Mouse (Mus musculus) forebrain, embryonic 13.5 days (tissue): ENCODE measurements around the gene Mgat1. TPM values are rescaled to one million over a fixed set of nuclear protein-coding genes. Genes with fewer than 3 reads are reported as not detected.
A peak's percentile ranks its signal among the peaks of the same experiment; 100 is the strongest.

Experiments
- ATAC-seq: fragments of 200-750 bp; cut with Nextera tagmentation; 2 replicates; pipeline ENCODE4 v1.8.0; 2017
- H3K27ac ChIP-seq: fragments of 300-500 bp; sonication (generic); 2 replicates; pipeline ENCODE4 v1.5.1; 2015; ENCODE audit warnings: inconsistent platforms, mild to moderate bottlenecking, moderate library complexity
- H3K27me3 ChIP-seq: fragments of 300-500 bp; sonication (generic); 2 replicates; pipeline ENCODE4 v1.6.1; 2015; ENCODE audit warnings: mild to moderate bottlenecking, inconsistent platforms
- H3K36me3 ChIP-seq: fragments of 300-500 bp; sonication (generic); 2 replicates; pipeline ENCODE4 v1.6.1; 2015; ENCODE audit warnings: mild to moderate bottlenecking, inconsistent platforms; ENCODE audit not compliant: poor library complexity, severe bottlenecking
- H3K4me1 ChIP-seq: fragments of 300-500 bp; sonication (generic); 2 replicates; pipeline ENCODE4 v1.6.1; 2015; ENCODE audit warnings: inconsistent platforms
- H3K4me2 ChIP-seq: fragments of 300-500 bp; sonication (generic); 2 replicates; pipeline ENCODE4 v1.6.1; 2015; ENCODE audit warnings: inconsistent platforms, mild to moderate bottlenecking, moderate library complexity
- H3K4me3 ChIP-seq: fragments of 300-500 bp; sonication (generic); 2 replicates; pipeline ENCODE4 v1.5.1; 2015; ENCODE audit warnings: mild to moderate bottlenecking, inconsistent platforms
- H3K9ac ChIP-seq: fragments of 300-500 bp; sonication (generic); 2 replicates; pipeline ENCODE4 v1.6.1; 2015; ENCODE audit warnings: mild to moderate bottlenecking, inconsistent platforms
- H3K9me3 ChIP-seq: fragments of 300-500 bp; sonication (generic); replicated peaks from 2 replicates; pipeline ENCODE4 v1.6.1; 2016; ENCODE audit warnings: inconsistent platforms
- WGBS: fragments of 180-500 bp; shearing (Covaris S2); methylation state at CpG from one replicate; pipeline ENCODE4 v1.1.7; 2015; 5-methylcytosine and 5-hydroxymethylcytosine counted together
- polyA plus RNA-seq: library from polyadenylated mRNA; unstranded; fragments of >200 nt; fragmentation: Nextera tagmentation; extraction: Ambion mirVana; gene quantifications from 2 replicates; pipeline ENCODE4 v1.2.1, GENCODE M21; 2015

The Mgat1 gene
- polyA plus RNA-seq, 1 experiment from 2014 or later = 25.5 TPM

DNA sequence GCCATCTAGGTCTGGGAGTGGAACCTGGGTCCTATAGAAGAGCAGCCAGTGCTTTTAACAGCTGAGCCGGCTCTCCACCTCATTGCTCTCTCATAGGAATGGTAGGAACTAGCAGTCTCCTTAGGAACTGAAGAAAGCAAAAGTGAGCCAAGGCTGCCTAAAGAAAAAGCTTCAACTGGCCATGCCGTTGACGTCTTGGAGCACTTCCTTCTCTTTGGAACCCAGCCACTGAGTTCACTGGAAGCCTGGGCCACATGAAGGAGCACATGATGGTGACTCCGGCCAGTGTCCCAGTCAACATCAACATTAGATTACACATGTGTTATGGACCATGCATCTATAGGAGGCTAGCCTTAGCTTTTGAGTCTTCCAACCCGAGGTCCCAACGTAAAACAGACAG is 9.0 kb downstream of the Mgat1 start:
- Histone ChIP-seq H3K36me3 (peaks cover 34% of the 10 kb centered on the region), H3K4me3 (no peak overlapping the region), H3K4me2 (no peak overlapping the region), H3K27me3 (no peaks in the 10 kb centered on the region), H3K27ac (no peak overlapping the region), H3K4me1 (peaks cover 19% of the 10 kb centered on the region), H3K9ac (no peak overlapping the region), H3K9me3 (no peaks in the 10 kb centered on the region)
- WGBS = 91% methylated on average over 6 of the region's 6 CpGs
- ATAC-seq = no peak

DNA sequence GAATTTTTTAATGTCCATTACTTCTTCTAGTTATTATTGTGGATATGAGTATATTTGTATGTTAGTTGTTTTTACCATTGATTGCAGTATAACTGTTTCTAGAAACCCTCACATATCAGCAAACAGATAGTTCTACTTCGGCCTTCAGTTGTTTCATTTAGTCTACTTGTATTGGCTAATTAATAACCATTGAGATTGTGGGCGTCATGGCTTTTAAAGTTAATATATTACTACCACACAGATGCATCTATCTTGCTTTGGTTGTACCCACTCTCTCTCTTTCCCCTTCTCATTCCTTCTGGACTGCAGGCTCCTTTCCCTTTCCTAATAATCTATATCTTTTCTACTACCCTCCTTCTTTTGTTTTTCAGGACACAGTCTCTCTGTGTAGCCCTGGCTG is 15.3 kb downstream of the Mgat1 start:
- Histone ChIP-seq H3K4me2 (no peak overlapping the region), H3K4me1 (no peaks in the 10 kb centered on the region), H3K9me3 (no peaks in the 10 kb centered on the region), H3K27ac (no peak overlapping the region), H3K9ac (no peak overlapping the region), H3K4me3 (no peak overlapping the region), H3K27me3 (no peaks in the 10 kb centered on the region), H3K36me3 (peaks cover 55% of the 10 kb centered on the region)
- no peak for ATAC-seq
- 98% methylated on average over 2 of the region's 2 CpGs for WGBS

DNA sequence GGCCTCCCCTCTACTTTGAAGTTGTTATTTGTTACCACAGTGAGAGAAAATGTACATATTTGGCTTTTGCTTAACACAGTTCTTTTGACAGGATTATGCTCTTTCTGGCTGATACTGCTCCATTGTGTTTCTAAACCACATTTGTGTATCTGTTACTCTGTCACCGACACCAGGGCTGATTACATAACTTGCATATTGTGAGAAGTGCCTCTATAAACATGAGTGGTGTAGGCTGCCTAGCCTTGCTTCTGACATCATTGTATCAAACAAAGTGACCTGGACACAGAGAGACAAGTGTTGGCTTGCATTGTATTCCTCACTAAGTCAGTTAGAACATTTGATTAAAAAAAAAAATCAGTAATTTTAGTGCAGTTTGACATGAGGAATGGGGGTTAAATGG is 15.8 kb downstream of the Mgat1 start:
- no peaks in the 10 kb centered on the region for H3K9me3 ChIP-seq
- WGBS = 79% methylated on average over 1 of the region's 1 CpGs
- H3K36me3 ChIP-seq = peaks cover 54% of the 10 kb centered on the region

DNA sequence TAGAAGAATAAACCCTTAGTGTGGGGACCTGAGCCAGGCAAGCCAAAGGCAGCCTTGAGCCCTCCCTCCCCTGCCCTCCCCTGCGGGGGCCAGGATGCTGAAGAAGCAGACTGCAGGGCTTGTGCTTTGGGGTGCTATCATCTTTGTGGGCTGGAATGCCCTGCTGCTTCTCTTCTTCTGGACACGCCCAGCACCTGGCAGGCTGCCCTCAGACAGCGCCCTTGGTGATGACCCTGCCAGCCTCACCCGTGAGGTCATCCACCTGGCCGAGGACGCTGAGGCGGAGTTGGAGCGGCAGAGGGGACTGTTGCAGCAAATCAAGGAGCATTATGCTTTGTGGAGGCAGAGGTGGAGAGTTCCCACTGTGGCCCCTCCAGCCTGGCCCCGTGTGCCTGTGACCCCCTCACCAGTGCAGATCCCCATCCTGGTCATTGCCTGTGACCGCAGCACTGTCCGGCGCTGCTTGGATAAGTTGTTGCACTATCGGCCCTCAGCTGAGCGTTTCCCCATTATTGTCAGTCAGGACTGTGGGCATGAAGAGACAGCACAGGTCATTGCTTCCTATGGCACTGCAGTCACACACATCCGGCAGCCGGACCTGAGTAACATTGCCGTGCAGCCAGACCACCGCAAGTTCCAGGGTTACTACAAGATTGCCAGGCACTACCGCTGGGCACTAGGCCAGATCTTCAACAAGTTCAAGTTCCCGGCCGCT is 16.8 kb downstream of the Mgat1 start:
- Histone ChIP-seq H3K4me2 (no peak overlapping the region), H3K4me3 (no peak overlapping the region), H3K27me3 (no peaks in the 10 kb centered on the region), H3K9me3 (no peaks in the 10 kb centered on the region), H3K4me1 (no peaks in the 10 kb centered on the region), H3K27ac (no peak overlapping the region), H3K9ac (no peak overlapping the region), H3K36me3 (peaks cover 45% of the 10 kb centered on the region)
- 94% methylated on average over 21 of the region's 21 CpGs for WGBS
- no peak for ATAC-seq

More for the DNA sequence above, 15.8 kb downstream of the Mgat1 start:
- Histone ChIP-seq H3K27me3 (no peaks in the 10 kb centered on the region), H3K4me2 (no peak overlapping the region), H3K27ac (no peak overlapping the region), H3K9ac (no peak overlapping the region; the same call in 1 of the 2 replicates), H3K4me3 (no peak overlapping the region), H3K4me1 (no peaks in the 10 kb centered on the region)
- no peak for ATAC-seq

DNA sequence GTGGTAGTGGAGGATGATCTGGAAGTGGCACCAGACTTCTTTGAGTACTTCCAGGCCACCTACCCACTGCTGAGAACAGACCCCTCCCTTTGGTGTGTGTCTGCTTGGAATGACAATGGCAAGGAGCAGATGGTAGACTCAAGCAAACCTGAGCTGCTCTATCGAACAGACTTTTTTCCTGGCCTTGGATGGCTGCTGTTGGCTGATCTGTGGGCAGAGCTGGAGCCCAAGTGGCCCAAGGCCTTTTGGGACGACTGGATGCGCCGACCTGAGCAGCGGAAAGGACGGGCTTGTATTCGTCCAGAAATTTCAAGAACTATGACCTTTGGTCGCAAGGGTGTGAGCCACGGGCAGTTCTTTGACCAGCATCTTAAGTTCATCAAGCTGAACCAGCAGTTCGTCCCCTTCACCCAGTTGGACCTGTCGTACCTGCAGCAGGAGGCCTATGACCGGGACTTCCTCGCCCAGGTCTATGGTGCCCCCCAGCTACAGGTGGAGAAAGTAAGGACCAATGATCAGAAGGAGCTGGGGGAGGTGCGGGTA is 17.4 kb downstream of the Mgat1 start:
- ATAC-seq = no peak
- no peak overlapping the region for H3K27ac ChIP-seq
- no peak overlapping the region for H3K4me3 ChIP-seq
- H3K4me2 ChIP-seq = no peak overlapping the region
- no peaks in the 10 kb centered on the region for H3K9me3 ChIP-seq
- H3K36me3 ChIP-seq = peaks cover 44% of the 10 kb centered on the region
- no peaks in the 10 kb centered on the region for H3K27me3 ChIP-seq
- 92% methylated on average over 14 of the region's 14 CpGs for WGBS
- H3K9ac ChIP-seq = no peak overlapping the region
- H3K4me1 ChIP-seq = no peaks in the 10 kb centered on the region

DNA sequence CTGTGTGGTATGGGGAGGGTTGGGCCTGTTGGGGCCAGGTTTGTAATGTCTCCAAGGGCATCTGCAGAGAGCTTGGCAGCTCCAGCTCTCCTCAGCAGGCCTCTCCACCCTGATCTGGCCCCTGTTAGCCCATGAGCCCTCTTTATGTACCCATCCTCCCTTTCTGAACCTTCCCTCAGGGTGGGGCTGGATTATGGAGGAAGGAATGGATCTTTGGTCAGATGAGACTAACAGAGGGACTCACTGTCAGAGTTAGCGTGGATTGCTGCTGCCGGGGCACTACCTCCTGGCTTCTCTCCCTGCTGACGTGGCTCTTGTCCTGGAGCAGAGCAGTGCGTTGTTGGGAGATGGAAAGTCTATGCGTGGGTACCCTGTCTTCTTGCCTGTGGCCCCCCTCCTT is 18.3 kb downstream of the Mgat1 start:
- 0 out of 2 replicates have a peak, but pooled peaks have one; percentile 16 for ATAC-seq
- peaks cover 40% of the 10 kb centered on the region for H3K36me3 ChIP-seq
- H3K4me3 ChIP-seq = no peak overlapping the region
- no peaks in the 10 kb centered on the region for H3K9me3 ChIP-seq
- no peak overlapping the region for H3K27ac ChIP-seq
- H3K4me2 ChIP-seq = no peak overlapping the region
- H3K27me3 ChIP-seq = no peaks in the 10 kb centered on the region
- no peaks in the 10 kb centered on the region for H3K4me1 ChIP-seq
- no peak overlapping the region for H3K9ac ChIP-seq
- WGBS = 89% methylated on average over 5 of the region's 5 CpGs

DNA sequence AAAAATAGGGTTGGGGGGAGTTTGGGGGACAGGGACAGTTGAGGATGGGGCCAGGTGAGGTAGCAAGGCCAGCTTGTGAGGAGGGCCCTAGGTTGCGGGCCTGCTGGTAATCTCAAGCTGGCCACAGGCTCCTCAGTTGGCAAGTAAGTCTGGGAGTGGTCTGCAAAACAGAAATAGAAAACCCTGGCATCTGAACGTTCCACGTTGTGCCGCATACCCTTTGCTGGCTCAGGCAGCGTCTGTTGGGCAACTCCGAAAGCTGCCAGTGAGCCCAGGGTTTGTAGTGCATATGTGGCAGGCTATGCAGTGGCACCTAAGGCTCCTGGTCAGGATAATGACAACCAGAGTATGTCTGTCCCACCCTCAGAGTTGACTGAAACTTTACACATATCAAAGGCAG is 19.2 kb downstream of the Mgat1 start:
- no peak overlapping the region for H3K9ac ChIP-seq
- peaks cover 40% of the 10 kb centered on the region for H3K36me3 ChIP-seq
- WGBS = 96% methylated on average over 6 of the region's 6 CpGs
- no peak for ATAC-seq
- no peak overlapping the region for H3K27ac ChIP-seq
- no peaks in the 10 kb centered on the region for H3K9me3 ChIP-seq
- no peak overlapping the region for H3K4me3 ChIP-seq
- no peak overlapping the region for H3K4me2 ChIP-seq
- H3K27me3 ChIP-seq = no peaks in the 10 kb centered on the region
- H3K4me1 ChIP-seq = no peaks in the 10 kb centered on the region

DNA sequence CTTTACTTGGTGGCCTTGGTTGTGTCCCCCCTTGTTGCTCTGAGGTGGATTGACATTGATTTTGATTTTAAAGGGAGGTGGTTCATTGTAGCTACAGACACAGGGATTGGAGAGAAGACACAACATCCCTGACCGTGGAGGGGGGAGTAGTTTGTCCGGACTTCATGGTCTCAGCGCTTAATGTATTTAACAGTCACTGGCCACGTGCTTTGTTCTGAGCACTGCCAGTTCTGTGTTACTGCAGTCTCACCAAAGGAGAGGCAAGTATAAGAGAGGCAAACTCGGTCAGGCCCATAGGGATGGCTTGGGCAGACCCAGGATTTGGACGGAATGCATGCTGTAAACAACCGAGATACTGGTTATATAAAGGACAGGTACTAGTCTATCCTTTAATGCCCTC is 20.1 kb downstream of the Mgat1 start:
- 90% methylated on average over 7 of the region's 7 CpGs for WGBS
- Histone ChIP-seq H3K36me3 (peaks cover 40% of the 10 kb centered on the region), H3K9me3 (no peaks in the 10 kb centered on the region), H3K27ac (no peak overlapping the region), H3K9ac (no peak overlapping the region), H3K4me3 (no peak overlapping the region), H3K4me1 (no peaks in the 10 kb centered on the region), H3K4me2 (no peak overlapping the region), H3K27me3 (no peaks in the 10 kb centered on the region)
- no peak for ATAC-seq

DNA sequence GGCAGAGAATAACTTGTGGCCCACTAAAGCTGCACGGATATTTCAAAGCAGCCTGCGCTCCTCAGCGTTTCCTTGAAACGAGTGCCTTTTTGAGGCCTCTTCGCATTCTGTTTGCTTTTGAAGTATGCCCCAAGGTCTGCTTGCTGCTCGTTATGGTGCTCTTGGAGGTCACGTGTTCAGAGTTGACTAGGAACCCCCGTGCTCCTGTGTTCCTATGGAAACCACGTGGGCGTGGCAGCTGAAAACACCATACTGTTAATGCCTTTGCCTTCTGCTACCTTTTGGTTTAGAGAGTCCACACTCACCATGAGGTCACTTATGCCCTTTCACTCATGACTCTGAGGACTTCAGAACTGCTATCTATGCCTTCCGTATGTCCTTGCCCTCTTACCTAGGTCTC is 20.6 kb downstream of the Mgat1 start:
- no peak overlapping the region for H3K9ac ChIP-seq
- no peaks in the 10 kb centered on the region for H3K9me3 ChIP-seq
- no peak overlapping the region for H3K4me2 ChIP-seq
- no peak overlapping the region for H3K27ac ChIP-seq
- no peak for ATAC-seq
- no peak overlapping the region for H3K4me3 ChIP-seq
- no peaks in the 10 kb centered on the region for H3K27me3 ChIP-seq
- peaks cover 40% of the 10 kb centered on the region for H3K36me3 ChIP-seq
- 71% methylated on average over 11 of the region's 11 CpGs for WGBS
- no peaks in the 10 kb centered on the region for H3K4me1 ChIP-seq

DNA sequence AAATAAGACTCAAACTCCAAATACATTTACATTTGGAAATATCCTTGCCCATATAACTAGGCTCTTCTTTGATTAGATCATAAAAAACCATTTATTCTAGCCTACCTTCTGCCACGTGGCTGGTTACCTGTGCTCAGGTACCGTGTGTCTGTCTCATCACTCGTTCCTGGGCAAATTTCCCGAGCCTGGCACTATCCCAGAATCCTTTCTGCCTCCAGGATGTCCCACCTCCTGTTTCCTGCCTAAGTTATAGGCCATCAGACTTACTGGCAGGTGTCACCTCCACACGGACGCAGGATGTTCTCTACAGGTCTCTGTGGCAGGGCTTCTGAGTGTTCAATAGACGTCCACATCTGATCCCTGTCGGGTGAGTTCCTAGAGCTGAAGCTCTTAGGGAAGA is 21.1 kb downstream of the Mgat1 start:
- WGBS = 89% methylated on average over 8 of the region's 8 CpGs
- Histone ChIP-seq H3K27me3 (no peaks in the 10 kb centered on the region), H3K4me3 (no peak overlapping the region), H3K27ac (no peak overlapping the region), H3K9me3 (no peaks in the 10 kb centered on the region), H3K36me3 (peaks cover 40% of the 10 kb centered on the region), H3K4me1 (no peaks in the 10 kb centered on the region), H3K9ac (no peak overlapping the region), H3K4me2 (no peak overlapping the region)
- ATAC-seq = no peak

DNA sequence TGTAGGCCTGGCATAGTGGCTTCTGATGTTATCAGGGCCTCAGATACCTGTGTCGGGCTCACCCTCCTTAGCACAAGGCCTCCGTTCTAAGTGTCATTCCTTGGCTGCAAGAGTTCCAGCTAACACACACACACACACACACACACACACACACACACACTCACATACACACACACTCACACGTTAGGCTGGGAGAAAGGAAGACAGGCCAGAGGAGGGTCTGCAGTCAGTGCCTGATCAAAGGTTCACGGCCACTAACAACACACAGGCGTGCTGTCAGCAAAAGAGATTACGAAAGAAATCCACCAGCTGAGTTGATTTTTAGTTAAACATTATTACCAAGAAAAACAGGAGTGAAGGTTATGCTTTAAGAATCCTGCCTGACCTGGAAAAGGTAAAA is 22.7 kb downstream of the Mgat1 start:
- Histone ChIP-seq H3K27ac (no peak overlapping the region), H3K4me3 (no peak overlapping the region), H3K27me3 (no peaks in the 10 kb centered on the region), H3K4me2 (no peak overlapping the region), H3K4me1 (no peaks in the 10 kb centered on the region), H3K36me3 (peaks cover 24% of the 10 kb centered on the region), H3K9ac (no peak overlapping the region), H3K9me3 (no peaks in the 10 kb centered on the region)
- no peak for ATAC-seq
- 88% methylated on average over 5 of the region's 6 CpGs for WGBS

DNA sequence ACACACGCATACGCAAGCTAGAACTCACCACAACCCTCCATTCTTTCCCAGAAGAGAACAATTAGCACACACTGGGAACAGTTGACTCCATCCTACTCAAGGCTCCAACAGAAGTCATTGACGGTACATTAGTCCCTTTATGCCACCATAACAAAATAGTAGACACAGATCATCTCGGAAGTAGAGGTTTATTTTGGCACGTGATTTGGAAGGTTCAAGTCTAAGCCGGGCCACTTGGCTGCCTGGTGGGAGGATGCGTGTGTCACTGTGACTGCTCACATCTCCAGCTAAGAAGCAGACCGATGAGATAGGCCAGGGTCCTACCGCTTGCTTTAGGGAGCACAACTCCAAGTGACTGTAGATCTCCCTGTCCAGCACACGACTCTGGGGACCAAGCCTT is 23.3 kb downstream of the Mgat1 start:
- Histone ChIP-seq H3K4me1 (no peaks in the 10 kb centered on the region), H3K27ac (no peak overlapping the region), H3K36me3 (peaks cover 18% of the 10 kb centered on the region), H3K4me2 (no peak overlapping the region), H3K4me3 (no peak overlapping the region), H3K9me3 (no peaks in the 10 kb centered on the region), H3K27me3 (no peaks in the 10 kb centered on the region), H3K9ac (no peak overlapping the region)
- 86% methylated on average over 10 of the region's 10 CpGs for WGBS
- ATAC-seq = no peak
